Mouse (Mus musculus): ENCODE data around the gene Ifngr2.

GRCm38 (mm10) chr16:91561099-91561498 is 14.2 kb downstream of the Ifngr2 start:
- TF ChIP-seq ZC3H11A (IDR thresholded peaks at IDR 0.05; ENCODE audit: borderline replicate concordance, low read depth, low read length), result no peak
- TF ChIP-seq MAFK (IDR thresholded peaks at IDR 0.05; ENCODE audit: insufficient read depth, low read depth, low read length), result no peak
- TF ChIP-seq ZNF384 (IDR thresholded peaks at IDR 0.05; ENCODE audit: low read depth, low read length), result no peak

Data from ES-E14 (cell line).